Mouse (Mus musculus) heart, embryonic 12.5 days (tissue): Measurements from ENCODE around the gene Sirt1. TPM values are rescaled to one million over a fixed set of nuclear protein-coding genes. Genes with fewer than 3 reads are reported as not detected.
"Not testable (repeated sequence)": the region's sequence is repeated elsewhere in the genome, so short reads cannot be mapped to it uniquely, and the experiment has no call there.

Source experiments
- ATAC-seq: fragments of 200-750 bp; cut with Nextera tagmentation; 2 replicates; pipeline ENCODE4 v1.8.0; 2017; ENCODE audit warnings: moderate TSS enrichment, moderate library complexity; ENCODE audit not compliant: insufficient number of reproducible peaks, low FRiP score
- H3K27ac ChIP-seq: fragments of 300-500 bp; sonication (generic); 2 replicates; pipeline ENCODE4 v1.5.1; 2016; ENCODE audit warnings: mild to moderate bottlenecking, moderate library complexity; ENCODE audit not compliant: poor library complexity, severe bottlenecking
- H3K27me3 ChIP-seq: fragments of 300-500 bp; sonication (generic); replicated peaks from 2 replicates; pipeline ENCODE4 v1.6.1; 2016; ENCODE audit warnings: mild to moderate bottlenecking, moderate library complexity
- H3K36me3 ChIP-seq: fragments of 300-500 bp; sonication (generic); 2 replicates; pipeline ENCODE4 v1.6.1; 2016; ENCODE audit warnings: mild to moderate bottlenecking, moderate library complexity
- H3K4me1 ChIP-seq: fragments of 300-500 bp; sonication (generic); replicated peaks from 2 replicates; pipeline ENCODE4 v1.6.1; 2016; ENCODE audit warnings: mild to moderate bottlenecking
- H3K4me2 ChIP-seq: fragments of 300-500 bp; sonication (generic); 2 replicates; pipeline ENCODE4 v1.6.1; 2016; ENCODE audit warnings: mild to moderate bottlenecking, moderate library complexity
- H3K4me3 ChIP-seq: fragments of 300-500 bp; sonication (generic); 2 replicates; pipeline ENCODE4 v1.5.1; 2016; ENCODE audit warnings: mild to moderate bottlenecking
- H3K9ac ChIP-seq: fragments of 300-500 bp; sonication (generic); 2 replicates; pipeline ENCODE4 v1.6.1; 2016; ENCODE audit warnings: mild to moderate bottlenecking, moderate library complexity
- H3K9me3 ChIP-seq: fragments of 300-500 bp; sonication (generic); replicated peaks from 2 replicates; pipeline ENCODE4 v1.6.1; 2016; ENCODE audit warnings: mild to moderate bottlenecking, moderate library complexity
- WGBS: fragments of 180-500 bp; shearing (Covaris S2); methylation state at CpG from one replicate; pipeline ENCODE4 v1.1.7; 2016; 5-methylcytosine and 5-hydroxymethylcytosine counted together
- polyA plus RNA-seq: library from polyadenylated mRNA; unstranded; fragments of >200 nt; fragmentation: Nextera tagmentation; extraction: Ambion mirVana; gene quantifications from 2 replicates; pipeline ENCODE4 v1.2.1, GENCODE M21; 2016

Gene Sirt1
- polyA plus RNA-seq, 1 experiment from 2014 or later: 4.7 TPM

DNA sequence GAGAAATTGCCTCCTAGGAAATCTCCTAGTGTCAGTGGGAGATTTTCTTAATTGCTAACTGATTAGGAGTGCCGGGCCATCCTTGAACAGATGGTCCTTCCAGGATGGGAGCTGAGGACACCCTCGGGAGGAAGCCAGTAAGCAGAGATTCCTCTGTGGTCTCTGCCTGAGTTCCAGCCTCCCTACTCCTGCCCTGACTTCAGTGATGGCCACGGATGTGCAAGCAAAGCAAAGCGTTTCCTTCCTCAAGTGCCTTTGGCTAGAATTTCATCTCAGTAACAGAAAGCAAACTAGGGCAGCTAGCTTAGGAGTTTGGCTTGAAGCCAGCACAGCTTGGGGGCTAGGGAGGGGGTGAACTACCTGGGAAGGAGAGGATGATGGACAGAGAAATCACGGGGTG lies 35.6 kb upstream of the Sirt1 start:
- WGBS: 44% methylated on average over 5 of the region's 5 CpGs
- Histone ChIP-seq H3K27ac (no peak overlapping the region), H3K4me2 (no peak overlapping the region), H3K36me3 (no peaks in the 10 kb centered on the region), H3K4me1 (no peaks in the 10 kb centered on the region), H3K9me3 (no peaks in the 10 kb centered on the region), H3K9ac (no peak overlapping the region), H3K27me3 (no peaks in the 10 kb centered on the region), H3K4me3 (no peak overlapping the region)
- ATAC-seq: no peak

DNA sequence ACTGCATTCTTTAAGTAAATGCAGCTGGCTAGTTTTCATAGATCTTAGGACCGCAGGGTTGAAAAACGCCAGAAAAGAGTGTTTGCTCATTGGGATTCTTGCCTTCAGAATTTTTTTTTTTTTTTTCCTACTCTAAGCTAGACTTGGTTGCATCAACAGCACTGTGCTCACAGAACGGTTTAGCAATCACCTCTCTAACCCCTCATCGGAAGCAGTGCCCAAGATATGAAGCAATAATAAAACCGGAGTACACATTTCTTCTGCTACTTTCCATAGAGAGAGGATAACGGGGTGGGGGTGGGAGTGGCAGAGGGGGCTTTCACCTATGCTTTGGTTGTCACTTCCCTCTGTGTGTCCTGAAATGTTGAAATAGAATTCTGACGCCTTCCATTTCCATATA lies 34.3 kb upstream of the Sirt1 start:
- H3K4me3 ChIP-seq: peak overlapping the region; percentile 10; the same call in 1 of the 2 replicates
- H3K36me3 ChIP-seq: no peaks in the 10 kb centered on the region
- no peak for ATAC-seq
- H3K9me3 ChIP-seq: no peaks in the 10 kb centered on the region
- 57% methylated on average over 7 of the region's 7 CpGs for WGBS
- no peak overlapping the region for H3K9ac ChIP-seq
- H3K4me2 ChIP-seq: peak overlapping the region; percentile 43
- no peaks in the 10 kb centered on the region for H3K4me1 ChIP-seq
- no peak overlapping the region for H3K27ac ChIP-seq
- no peaks in the 10 kb centered on the region for H3K27me3 ChIP-seq

DNA sequence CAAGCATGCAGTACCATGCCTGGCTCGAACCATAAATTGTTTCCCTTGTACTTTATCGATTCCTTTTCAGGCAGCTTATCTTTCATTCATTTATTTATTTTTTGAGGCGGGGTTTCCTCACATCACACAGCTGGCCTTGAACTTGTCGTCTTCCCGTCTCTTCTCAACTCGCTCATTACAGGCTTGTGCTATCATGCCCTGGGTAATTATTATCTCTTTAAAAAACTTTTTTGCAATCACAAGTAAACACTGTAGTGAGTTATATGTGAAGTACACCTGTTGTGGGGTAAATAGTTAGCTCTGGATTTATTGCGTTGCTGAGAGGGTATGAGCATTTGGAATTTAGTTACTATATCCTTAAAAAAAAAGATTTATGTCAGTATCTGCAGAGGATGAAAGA lies 33.8 kb upstream of the Sirt1 start:
- no peaks in the 10 kb centered on the region for H3K9me3 ChIP-seq
- H3K4me3 ChIP-seq: no peak overlapping the region
- H3K27ac ChIP-seq: no peak overlapping the region
- no peak overlapping the region for H3K4me2 ChIP-seq
- ATAC-seq: no peak
- no peak overlapping the region for H3K9ac ChIP-seq
- no peaks in the 10 kb centered on the region for H3K36me3 ChIP-seq
- 64% methylated on average over 7 of the region's 7 CpGs for WGBS
- H3K27me3 ChIP-seq: no peaks in the 10 kb centered on the region
- H3K4me1 ChIP-seq: no peaks in the 10 kb centered on the region

- Histone ChIP-seq H3K27ac (no peak overlapping the region), H3K36me3 (no peaks in the 10 kb centered on the region), H3K9me3 (no peaks in the 10 kb centered on the region), H3K27me3 (no peaks in the 10 kb centered on the region), H3K4me3 (no peak overlapping the region), H3K4me1 (no peaks in the 10 kb centered on the region), H3K9ac (no peak overlapping the region), H3K4me2 (no peak overlapping the region)
- ATAC-seq: no peak
- WGBS: 86% methylated on average over 17 of the region's 17 CpGs
Measured at GRCm38 (mm10) chr10:63412756-63413155, 31.3 kb upstream of the Sirt1 start.

DNA sequence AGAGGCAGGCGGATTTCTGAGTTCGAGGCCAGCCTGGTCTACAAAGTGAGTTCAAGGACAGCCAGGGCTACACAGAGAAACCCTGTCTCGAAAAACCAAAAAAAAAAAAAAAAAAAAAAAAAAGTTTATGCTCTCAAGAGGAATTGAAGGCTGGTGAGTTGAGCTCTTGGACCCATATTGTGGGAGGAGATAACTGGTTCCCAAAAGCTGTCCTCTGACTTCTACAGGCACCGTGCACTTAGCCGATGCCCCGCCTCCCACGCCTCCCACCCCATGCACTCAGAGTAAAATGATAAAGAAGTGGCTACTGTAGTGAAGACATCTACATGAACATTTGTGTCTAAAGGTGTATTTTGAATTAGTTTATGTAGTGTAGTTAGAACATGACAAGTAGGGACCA lies 30.2 kb upstream of the Sirt1 start:
- not testable (repeated sequence) for H3K4me3 ChIP-seq, H3K9me3 ChIP-seq, H3K4me1 ChIP-seq, H3K4me2 ChIP-seq, H3K9ac ChIP-seq, H3K27ac ChIP-seq, H3K36me3 ChIP-seq, ATAC-seq, H3K27me3 ChIP-seq
- WGBS: 81% methylated on average over 6 of the region's 7 CpGs

- Histone ChIP-seq H3K4me3 (no peak overlapping the region), H3K27me3 (no peaks in the 10 kb centered on the region), H3K9ac (no peak overlapping the region), H3K27ac (no peak overlapping the region), H3K4me2 (no peak overlapping the region), H3K4me1 (no peaks in the 10 kb centered on the region), H3K9me3 (no peaks in the 10 kb centered on the region), H3K36me3 (no peaks in the 10 kb centered on the region)
- 68% methylated on average over 16 of the region's 16 CpGs for WGBS
- ATAC-seq: no peak
Measured at GRCm38 (mm10) chr10:63410162-63410956, 28.9 kb upstream of the Sirt1 start.

GRCm38 (mm10) chr10:63403636-63404035 lies 22.1 kb upstream of the Sirt1 start:
- 85% methylated on average over 2 of the region's 2 CpGs for WGBS
- H3K4me3 ChIP-seq: no peak overlapping the region
- no peaks in the 10 kb centered on the region for H3K27me3 ChIP-seq
- H3K9me3 ChIP-seq: no peaks in the 10 kb centered on the region
- H3K9ac ChIP-seq: no peak overlapping the region
- no peaks in the 10 kb centered on the region for H3K36me3 ChIP-seq
- H3K27ac ChIP-seq: no peak overlapping the region
- no peak for ATAC-seq
- no peaks in the 10 kb centered on the region for H3K4me1 ChIP-seq
- no peak overlapping the region for H3K4me2 ChIP-seq

DNA sequence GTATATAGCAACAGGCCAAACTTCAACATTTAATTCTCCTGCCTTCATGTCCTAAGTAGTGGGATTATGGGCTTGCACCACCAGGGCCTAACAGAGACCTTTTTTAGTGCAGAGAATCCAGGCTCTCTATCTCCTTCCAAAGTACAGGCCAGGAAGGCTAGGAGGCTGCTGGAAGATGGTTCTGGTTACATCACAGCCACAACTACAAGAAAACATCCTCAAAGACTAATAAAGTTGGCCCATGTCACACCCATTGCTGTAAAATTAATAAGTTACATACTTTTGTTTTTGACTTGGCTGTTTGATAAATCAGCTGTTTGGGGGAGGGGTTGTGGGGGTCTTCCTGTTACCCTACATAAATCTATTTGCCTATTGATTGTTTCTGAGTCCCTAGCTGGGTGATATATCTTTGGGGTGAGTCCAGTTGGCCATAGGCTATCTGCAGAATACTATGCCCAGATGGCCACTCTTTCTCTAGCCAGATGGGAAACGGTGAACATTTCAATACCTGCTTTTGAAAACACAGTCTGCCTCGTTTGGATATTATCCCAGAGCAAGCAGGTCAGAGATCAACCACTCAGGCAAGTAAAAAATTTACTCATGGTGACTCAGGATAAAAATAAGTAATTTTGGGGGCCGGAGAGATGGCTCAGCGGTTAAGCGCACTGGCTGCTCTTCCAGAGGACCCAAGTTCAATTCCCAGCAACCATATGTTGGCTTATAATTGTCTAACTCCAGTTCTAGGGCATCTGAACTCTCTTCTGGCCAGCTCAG lies 21.4 kb upstream of the Sirt1 start:
- WGBS: 87% methylated on average over 5 of the region's 5 CpGs
- Histone ChIP-seq H3K4me2 (no peak overlapping the region), H3K36me3 (no peaks in the 10 kb centered on the region), H3K9me3 (no peaks in the 10 kb centered on the region), H3K4me3 (no peak overlapping the region), H3K27me3 (no peaks in the 10 kb centered on the region), H3K27ac (no peak overlapping the region), H3K9ac (no peak overlapping the region), H3K4me1 (no peaks in the 10 kb centered on the region)
- no peak for ATAC-seq

DNA sequence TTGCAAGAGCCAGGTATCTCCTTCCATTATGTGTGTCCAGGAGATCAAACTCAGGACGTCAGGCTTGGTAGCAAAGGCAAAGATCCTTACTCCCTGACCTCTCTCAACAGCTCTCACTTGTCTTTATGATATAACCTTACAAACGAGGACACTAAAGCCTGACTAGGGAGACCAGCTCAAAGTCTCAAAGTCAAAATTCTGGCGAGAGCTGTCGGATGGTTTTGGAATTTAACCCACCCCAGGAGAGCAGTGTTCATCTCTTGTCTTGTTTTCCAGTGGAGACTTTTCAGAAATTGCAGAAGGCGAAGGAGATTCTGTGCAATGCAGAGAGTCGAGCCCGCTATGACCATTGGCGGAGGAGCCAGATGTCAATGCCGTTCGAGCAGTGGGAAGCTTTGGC lies 15.5 kb upstream of the Sirt1 start:
- Histone ChIP-seq H3K4me2 (no peak overlapping the region), H3K9me3 (no peaks in the 10 kb centered on the region), H3K36me3 (no peaks in the 10 kb centered on the region), H3K27me3 (no peaks in the 10 kb centered on the region), H3K4me3 (no peak overlapping the region), H3K4me1 (no peaks in the 10 kb centered on the region), H3K9ac (no peak overlapping the region), H3K27ac (no peak overlapping the region)
- no peak for ATAC-seq
- WGBS: 85% methylated on average over 10 of the region's 10 CpGs

DNA sequence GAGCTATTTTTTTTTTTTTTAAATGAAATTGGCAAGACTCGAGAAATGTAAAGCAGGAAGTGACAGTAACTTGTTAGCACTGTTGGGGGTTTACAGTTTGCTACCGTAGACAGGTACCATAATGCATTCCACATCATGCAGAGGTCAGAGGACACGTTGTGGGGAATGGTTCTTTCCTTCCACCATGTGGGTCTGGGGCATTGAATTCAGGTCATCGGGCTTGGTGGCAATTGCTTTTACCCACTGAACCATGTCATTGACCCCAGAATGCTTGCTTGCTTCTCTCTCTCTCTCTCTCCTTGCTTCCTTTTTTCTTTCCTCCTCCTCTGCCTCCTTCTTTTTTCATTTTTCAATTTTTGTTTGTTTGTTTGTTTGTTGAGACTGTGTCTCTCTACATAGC lies 7.4 kb upstream of the Sirt1 start:
- ATAC-seq: no peak
- Histone ChIP-seq H3K4me3 (no peak overlapping the region), H3K4me2 (no peak overlapping the region), H3K9me3 (no peaks in the 10 kb centered on the region), H3K27me3 (no peaks in the 10 kb centered on the region), H3K4me1 (no peaks in the 10 kb centered on the region), H3K36me3 (no peaks in the 10 kb centered on the region), H3K27ac (no peak overlapping the region), H3K9ac (no peak overlapping the region)
- WGBS: 74% methylated on average over 4 of the region's 4 CpGs

DNA sequence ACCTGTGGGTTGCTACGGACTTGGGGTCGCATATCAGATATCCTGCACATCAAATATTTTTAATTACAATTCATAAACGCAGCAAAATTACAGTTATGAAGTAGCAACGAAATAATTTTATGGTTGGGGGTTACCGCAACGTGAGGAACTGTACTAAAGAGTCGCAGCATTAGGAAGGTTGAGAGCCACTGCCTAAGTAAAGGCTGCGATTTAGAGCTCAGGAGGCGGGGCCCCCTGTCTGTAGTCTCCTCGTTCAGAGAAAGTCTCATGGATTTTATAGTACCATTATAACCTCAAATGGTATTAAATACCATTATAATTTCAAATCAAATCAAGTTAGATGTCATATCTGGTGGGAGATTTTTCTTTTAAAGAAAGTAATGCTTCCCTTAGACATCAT lies 5.5 kb upstream of the Sirt1 start:
- Histone ChIP-seq H3K4me2 (peak overlapping the region; percentile 72), H3K27ac (peak overlapping the region; percentile 68; the same call in 1 of the 2 replicates), H3K36me3 (no peaks in the 10 kb centered on the region), H3K4me1 (no peaks in the 10 kb centered on the region), H3K4me3 (peak overlapping the region; percentile 63), H3K9ac (peak overlapping the region; percentile 74), H3K27me3 (no peaks in the 10 kb centered on the region), H3K9me3 (no peaks in the 10 kb centered on the region)
- no peak for ATAC-seq
- 3% methylated on average over 10 of the region's 10 CpGs for WGBS
